Mouse (Mus musculus) kidney, postnatal 10 days (tissue): Measurements from ENCODE around the gene Gng7.

ENCODE experiments used
- DNase-seq: peaks from one replicate; pipeline ENCODE4 v3.0.0; 2021; ENCODE audit warnings: mixed read lengths

The Gng7 gene

GRCm38 (mm10) chr10:80921923-80922322 is 92.8 kb downstream of the Gng7 start:
- DNase-seq: peak; percentile 75

GRCm38 (mm10) chr10:80917779-80918434 is 96.8 kb downstream of the Gng7 start, which contains the start of gene Lmnb2:
Gene Lmnb2, minus strand, starts transcription at chr10:80918245.
- peak; percentile 83 for DNase-seq

- peak; percentile 67 for DNase-seq
Observed at GRCm38 (mm10) chr10:80917336-80917778, 97.4 kb downstream of the Gng7 start.

- no peak for DNase-seq
Observed at GRCm38 (mm10) chr10:80915736-80916135, 99.0 kb downstream of the Gng7 start.

GRCm38 (mm10) chr10:80915260-80915659 is 99.5 kb downstream of the Gng7 start:
- no peak for DNase-seq

- no peak for DNase-seq
Observed at GRCm38 (mm10) chr10:80914253-80914656, 100.5 kb downstream of the Gng7 start.

- DNase-seq: no peak
Observed at GRCm38 (mm10) chr10:80913364-80914011, 101.3 kb downstream of the Gng7 start.

GRCm38 (mm10) chr10:80911891-80912290 is 102.9 kb downstream of the Gng7 start:
- DNase-seq: no peak

- no peak for DNase-seq
Observed at GRCm38 (mm10) chr10:80911354-80911753, 103.4 kb downstream of the Gng7 start.

GRCm38 (mm10) chr10:80909375-80910162 is 105.2 kb downstream of the Gng7 start:
- DNase-seq: no peak

GRCm38 (mm10) chr10:80904709-80905108 is 110.0 kb downstream of the Gng7 start:
- DNase-seq: no peak

- DNase-seq: peak; percentile 32
Observed at GRCm38 (mm10) chr10:80904004-80904693, 110.6 kb downstream of the Gng7 start.

- DNase-seq: no peak
Observed at GRCm38 (mm10) chr10:80903282-80903681, 111.5 kb downstream of the Gng7 start.

- DNase-seq: no peak
Observed at GRCm38 (mm10) chr10:80902273-80902940, 112.3 kb downstream of the Gng7 start.

GRCm38 (mm10) chr10:80901409-80902272 is 113.1 kb downstream of the Gng7 start:
- peak; percentile 28 for DNase-seq

- peak; percentile 98 for DNase-seq
Observed at GRCm38 (mm10) chr10:80900318-80901247, 114.2 kb downstream of the Gng7 start, which contains the start of gene Timm13. Gene Timm13, minus strand, starts transcription at chr10:80900969.

- no peak for DNase-seq
Observed at GRCm38 (mm10) chr10:80899591-80900317, 115.0 kb downstream of the Gng7 start.

- DNase-seq: no peak
Observed at GRCm38 (mm10) chr10:80899074-80899473, 115.7 kb downstream of the Gng7 start.
